Mouse (Mus musculus): ENCODE measurements around the gene Ager. TPM values are rescaled to one million over a fixed set of nuclear protein-coding genes. Genes with fewer than 3 reads are reported as not detected.

The Ager gene
- polyA plus RNA-seq, 1 experiment from 2014 or later: 3.1 TPM

DNA sequence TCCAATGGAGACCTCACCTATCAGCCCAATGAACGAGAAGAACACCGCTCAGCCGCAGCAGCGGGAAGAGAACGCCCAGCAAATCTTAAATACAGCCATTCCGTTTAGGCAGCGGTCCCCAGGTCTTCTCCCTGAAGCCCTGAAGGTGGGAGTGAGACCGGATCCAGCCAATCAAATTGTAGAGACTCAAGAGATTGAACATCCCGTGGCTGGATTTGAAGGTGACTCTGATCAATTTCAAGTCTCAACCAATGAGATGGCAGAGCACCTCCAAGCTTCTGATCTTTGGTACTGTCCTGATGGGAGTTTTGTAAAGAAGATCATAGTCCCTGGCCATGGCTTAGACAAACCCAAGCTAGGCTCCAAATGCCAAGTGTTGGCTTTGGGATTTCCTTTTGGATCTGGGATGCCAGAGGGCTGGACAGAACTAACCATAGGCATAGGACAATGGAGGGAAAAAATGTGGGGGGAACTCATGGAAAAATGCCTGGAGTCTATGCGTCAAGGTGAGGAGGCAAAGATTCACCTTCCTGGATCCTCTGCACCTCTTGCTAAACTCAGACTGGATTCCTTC lies 47.7 kb downstream of the Ager start:
- Histone ChIP-seq H3K4me3 (peak overlapping the region; percentile 82), H3K9me3 (replicated peaks) (no peaks in the 10 kb centered on the region), H3K4me1 (peaks cover 49% of the 10 kb centered on the region), H3K27ac (replicated peaks) (peak overlapping the region; percentile 83; the same call in 1 of the 2 replicates), H3K36me3 (peaks cover 33% of the 10 kb centered on the region), H3K27me3 (ENCODE audit: low read depth, poor library complexity, severe bottlenecking) (no peaks in the 10 kb centered on the region)
- WGBS: 44% methylated on average over 10 of the region's 10 CpGs
- no peak for DNase-seq (ENCODE audit: low spot score)

DNA sequence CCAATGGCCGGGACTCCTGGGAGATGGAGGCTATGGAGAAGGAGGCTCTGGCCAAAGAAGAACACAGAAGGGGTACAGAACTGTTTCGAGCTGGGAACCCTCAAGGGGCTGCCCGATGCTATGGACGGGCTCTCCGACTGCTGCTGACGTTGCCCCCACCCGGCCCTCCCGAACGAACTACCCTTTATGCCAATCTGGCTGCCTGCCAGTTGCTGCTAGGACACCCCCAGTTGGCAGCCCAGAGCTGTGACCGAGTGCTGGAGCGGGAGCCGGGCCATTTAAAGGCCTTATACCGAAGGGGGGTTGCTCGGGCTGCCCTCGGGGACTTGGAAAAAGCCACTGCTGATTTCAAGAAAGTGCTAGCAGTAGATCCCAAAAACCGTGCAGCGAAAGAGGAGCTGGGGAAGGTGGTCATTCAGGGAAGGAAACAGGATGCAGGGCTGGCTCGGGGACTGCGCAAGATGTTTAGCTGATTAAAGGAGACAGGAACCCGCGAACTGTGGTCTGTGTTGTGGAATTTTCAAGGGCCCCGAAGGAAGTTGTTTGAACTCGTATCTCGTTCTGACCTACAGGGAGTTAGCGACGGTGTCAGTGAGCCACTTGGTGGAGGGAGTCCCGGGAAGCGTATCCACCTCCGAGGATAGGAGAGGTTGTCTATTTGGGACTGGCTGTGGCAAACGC lies 48.3 kb downstream of the Ager start:
- Histone ChIP-seq H3K27ac (replicated peaks) (no peak overlapping the region; the same call in 1 of the 2 replicates), H3K4me1 (peaks cover 44% of the 10 kb centered on the region), H3K4me3 (peak overlapping the region; percentile 82), H3K9me3 (replicated peaks) (no peaks in the 10 kb centered on the region), H3K27me3 (ENCODE audit: low read depth, poor library complexity, severe bottlenecking) (no peaks in the 10 kb centered on the region), H3K36me3 (peaks cover 40% of the 10 kb centered on the region)
- WGBS: 93% methylated on average over 30 of the region's 30 CpGs
- DNase-seq (ENCODE audit: low spot score): no peak

DNA sequence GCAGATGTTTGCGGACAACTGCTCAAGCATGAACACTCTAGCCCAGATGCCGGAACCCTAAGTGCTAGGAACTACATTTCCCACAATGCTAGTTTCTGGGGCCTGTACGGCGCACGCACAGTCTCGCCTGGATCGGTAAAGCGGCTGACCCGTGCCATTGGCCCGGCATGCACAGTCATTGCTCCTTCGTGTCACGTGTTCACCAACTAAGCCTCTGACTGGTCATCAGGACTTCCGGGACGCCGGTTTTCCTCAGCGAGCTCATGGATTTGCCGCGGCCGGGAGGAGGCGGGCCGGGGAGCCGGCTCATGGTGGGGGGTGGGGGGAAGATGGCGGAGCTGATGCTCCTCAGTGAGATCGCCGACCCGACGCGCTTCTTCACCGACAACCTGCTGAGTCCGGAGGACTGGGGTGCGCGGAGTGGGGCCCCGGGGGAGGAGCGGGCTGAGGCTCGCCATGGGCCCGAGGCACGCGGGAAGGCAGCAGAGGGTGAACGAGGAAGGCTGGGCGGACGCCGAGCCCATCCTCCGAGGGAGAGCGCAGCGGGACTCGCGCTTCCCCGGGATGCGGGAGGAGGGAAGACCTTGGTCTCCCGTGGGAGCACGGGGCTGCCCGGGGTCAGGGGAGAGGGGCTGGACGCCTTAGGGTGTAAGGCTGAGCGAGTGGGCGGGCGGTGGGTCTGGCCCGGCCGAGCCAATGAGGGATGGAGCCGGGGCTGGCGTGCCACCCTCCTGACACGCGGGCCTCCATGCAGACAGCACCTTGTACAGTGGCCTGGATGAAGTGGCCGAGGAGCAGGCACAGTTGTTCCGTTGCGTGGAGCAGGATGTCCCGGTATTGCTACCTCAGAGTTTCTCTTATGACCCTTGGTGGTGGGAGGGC lies 49.5 kb downstream of the Ager start, which contains the start of gene Atf6b:
Gene Atf6b (plus strand): TSS at position 241 of the 882 bp plus-strand sequence.
- Histone ChIP-seq H3K27ac (replicated peaks) (peak within 1 kb of the TSS; percentile 93), H3K27me3 (ENCODE audit: low read depth, poor library complexity, severe bottlenecking) (no peaks in the 10 kb centered on the region), H3K4me3 (peak within 1 kb of the TSS; percentile 82), H3K36me3 (peaks cover 51% of the 10 kb centered on the region), H3K9me3 (replicated peaks) (no peaks in the 10 kb centered on the region), H3K4me1 (peaks cover 42% of the 10 kb centered on the region)
- WGBS: 1% methylated on average over 66 of the region's 66 CpGs
- DNase-seq (ENCODE audit: low spot score): peak; percentile 96

DNA sequence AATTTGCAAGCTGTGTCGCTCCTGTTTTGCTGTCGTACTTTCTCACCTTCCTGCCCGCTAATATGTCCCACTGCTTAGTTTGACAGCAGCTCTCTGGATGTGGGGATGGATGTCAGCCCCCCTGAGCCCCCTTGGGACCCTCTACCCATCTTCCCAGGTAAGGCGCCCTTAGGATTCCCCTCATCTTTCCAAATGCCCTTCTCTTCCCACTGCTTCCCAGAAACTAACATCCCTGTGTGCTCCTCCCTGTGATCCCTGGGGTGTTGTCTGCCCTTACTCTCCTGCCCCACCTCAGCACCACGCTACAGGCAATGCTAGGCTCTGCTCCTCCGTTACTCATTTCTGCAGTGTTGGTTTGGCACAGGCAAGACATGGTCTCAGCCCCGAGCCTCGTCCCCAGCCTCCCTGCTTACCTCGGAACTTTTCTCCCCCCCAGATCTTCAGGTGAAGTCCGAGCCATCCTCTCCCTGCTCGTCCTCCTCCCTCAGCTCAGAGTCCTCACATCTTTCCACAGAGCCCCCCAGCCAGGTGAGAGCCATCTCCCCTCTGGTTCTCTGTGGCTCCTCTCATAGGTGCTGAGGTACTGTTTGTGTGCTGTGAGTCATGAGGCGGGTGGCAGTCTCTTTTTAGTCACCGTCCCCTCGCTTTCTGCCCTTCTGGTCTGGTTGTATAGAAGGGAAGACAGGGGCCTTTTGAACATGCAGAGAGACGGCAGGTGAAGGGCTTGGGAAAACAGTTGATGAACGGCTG lies 50.7 kb downstream of the Ager start:
- peaks cover 63% of the 10 kb centered on the region for H3K36me3 ChIP-seq
- no peak for DNase-seq (ENCODE audit: low spot score)
- H3K4me3 ChIP-seq: peak overlapping the region; percentile 82
- no peaks in the 10 kb centered on the region for H3K27me3 ChIP-seq (ENCODE audit: low read depth, poor library complexity, severe bottlenecking)
- 87% methylated on average over 16 of the region's 16 CpGs for WGBS
- H3K4me1 ChIP-seq: peaks cover 42% of the 10 kb centered on the region
- H3K9me3 ChIP-seq (replicated peaks): no peaks in the 10 kb centered on the region
- no peak overlapping the region for H3K27ac ChIP-seq (replicated peaks)

DNA sequence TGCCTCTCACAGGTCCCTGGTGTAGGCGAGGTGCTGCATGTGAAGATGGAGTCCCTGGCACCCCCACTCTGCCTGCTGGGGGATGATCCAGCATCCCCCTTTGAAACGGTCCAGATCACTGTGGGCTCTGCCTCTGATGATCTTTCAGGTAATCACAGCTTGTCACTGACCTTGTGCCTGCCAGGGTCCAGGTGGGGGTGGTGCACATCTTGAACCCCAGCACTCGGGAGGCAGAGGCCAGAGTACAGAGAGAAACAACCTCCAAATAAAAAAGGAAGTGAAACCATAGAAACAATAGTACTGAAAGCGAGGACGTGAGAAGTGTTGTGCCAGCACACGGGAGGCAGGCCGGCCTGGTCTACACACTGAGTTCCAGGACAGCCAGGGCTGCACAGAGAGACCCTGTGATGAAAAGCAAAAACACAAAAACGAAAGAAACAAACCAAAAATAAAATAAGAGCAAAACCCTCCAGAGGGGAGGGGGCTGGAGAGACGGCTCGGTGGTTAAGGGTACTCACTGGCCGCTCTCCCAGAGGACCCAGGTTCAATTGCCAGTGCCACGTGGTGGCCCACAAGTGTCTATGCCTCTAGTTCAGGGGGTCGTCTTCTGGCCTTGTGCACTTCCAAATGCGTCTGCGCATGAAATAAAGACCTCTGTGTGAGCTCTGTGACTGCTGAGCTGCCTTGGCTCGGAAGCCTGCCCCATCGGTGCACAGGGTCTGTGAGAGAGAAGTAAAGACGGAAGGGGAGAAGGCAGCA lies 51.6 kb downstream of the Ager start:
- Histone ChIP-seq H3K4me1 (peaks cover 42% of the 10 kb centered on the region), H3K4me3 (0 out of 2 replicates have a peak overlapping the region, but pooled peaks have one; percentile 82), H3K27me3 (ENCODE audit: low read depth, poor library complexity, severe bottlenecking) (no peaks in the 10 kb centered on the region), H3K27ac (replicated peaks) (no peak overlapping the region), H3K36me3 (peaks cover 73% of the 10 kb centered on the region), H3K9me3 (replicated peaks) (no peaks in the 10 kb centered on the region)
- WGBS: 91% methylated on average over 18 of the region's 18 CpGs
- DNase-seq (ENCODE audit: low spot score): no peak

Other genes starting within 250 kb of the Ager start
- gene Btnl2, start 243.0 kb upstream of the Ager start, polyA plus RNA-seq (2016; fragmentation: Nextera tagmentation; extraction: Ambion mirVana): 0.04 TPM in 1 of 2 replicates, not detected in the other
- gene Btnl1, start 220.7 kb upstream of the Ager start, polyA plus RNA-seq (2016; fragmentation: Nextera tagmentation; extraction: Ambion mirVana): not detected in 2 replicates
- gene BC051142, start 199.0 kb upstream of the Ager start, polyA plus RNA-seq (2016; fragmentation: Nextera tagmentation; extraction: Ambion mirVana): 1.8 and 3.1 TPM in 2 replicates
- not detected in 2 replicates for gene Btnl4, start 120.5 kb upstream of the Ager start, polyA plus RNA-seq (2016; fragmentation: Nextera tagmentation; extraction: Ambion mirVana)
- gene Btnl6, start 80.5 kb upstream of the Ager start, polyA plus RNA-seq (2016; fragmentation: Nextera tagmentation; extraction: Ambion mirVana): not detected in 2 replicates
- 8.7 and 10.0 TPM in 2 replicates for gene Notch4, start 33.6 kb upstream of the Ager start, polyA plus RNA-seq (2016; fragmentation: Nextera tagmentation; extraction: Ambion mirVana)
- 5.3 and 6.6 TPM in 2 replicates for gene Gpsm3, start 8.1 kb upstream of the Ager start, polyA plus RNA-seq (2016; fragmentation: Nextera tagmentation; extraction: Ambion mirVana)
- gene Pbx2, start 6.6 kb upstream of the Ager start, polyA plus RNA-seq (2016; fragmentation: Nextera tagmentation; extraction: Ambion mirVana): 17.5 and 17.7 TPM in 2 replicates
- 202 and 233 TPM in 2 replicates for gene Rnf5, start 5.8 kb downstream of the Ager start, polyA plus RNA-seq (2016; fragmentation: Nextera tagmentation; extraction: Ambion mirVana)
- gene Agpat1, start 6.4 kb downstream of the Ager start, polyA plus RNA-seq (2016; fragmentation: Nextera tagmentation; extraction: Ambion mirVana): 66.0 and 70.1 TPM in 2 replicates
- 4.3 TPM in 2 replicates for gene Egfl8, start 18.1 kb downstream of the Ager start, polyA plus RNA-seq (2016; fragmentation: Nextera tagmentation; extraction: Ambion mirVana)
- 22.5 and 23.6 TPM in 2 replicates for gene Ppt2, start 30.6 kb downstream of the Ager start, polyA plus RNA-seq (2016; fragmentation: Nextera tagmentation; extraction: Ambion mirVana)
- 0.54 and 1.2 TPM in 2 replicates for gene Prrt1, start 31.7 kb downstream of the Ager start, polyA plus RNA-seq (2016; fragmentation: Nextera tagmentation; extraction: Ambion mirVana)
- 16.8 and 18.9 TPM in 2 replicates for gene Fkbpl, start 46.9 kb downstream of the Ager start, polyA plus RNA-seq (2016; fragmentation: Nextera tagmentation; extraction: Ambion mirVana)
- 111 and 123 TPM in 2 replicates for gene Atf6b, start 49.3 kb downstream of the Ager start, polyA plus RNA-seq (2016; fragmentation: Nextera tagmentation; extraction: Ambion mirVana)
- gene Tnxb, start 72.7 kb downstream of the Ager start, polyA plus RNA-seq (2016; fragmentation: Nextera tagmentation; extraction: Ambion mirVana): not detected in 2 replicates
- gene C4b, start 146.0 kb downstream of the Ager start, polyA plus RNA-seq (2016; fragmentation: Nextera tagmentation; extraction: Ambion mirVana): not detected in 2 replicates
- not detected in 2 replicates for gene Cyp21a1, start 206.7 kb downstream of the Ager start, polyA plus RNA-seq (2016; fragmentation: Nextera tagmentation; extraction: Ambion mirVana)
- gene Stk19, start 239.1 kb downstream of the Ager start, polyA plus RNA-seq (2016; fragmentation: Nextera tagmentation; extraction: Ambion mirVana): 30.2 and 30.6 TPM in 2 replicates
- gene Dxo, start 239.2 kb downstream of the Ager start, polyA plus RNA-seq (2016; fragmentation: Nextera tagmentation; extraction: Ambion mirVana): 81.2 and 88.1 TPM in 2 replicates

Measured in midbrain, embryonic 10.5 days (tissue).